Mouse (Mus musculus): ENCODE results near the gene Vps37b. TPM values are rescaled to one million over a fixed set of nuclear protein-coding genes. Genes with fewer than 3 reads are reported as not detected.

Gene Vps37b
- total RNA-seq, 2 experiments from 2014 or later: 46.7 to 50.6 TPM

- peak in 1 of 2 experiments; percentile 68 for DNase-seq (ENCODE audit: low spot score in 2 of 2)
- intact Hi-C loops (cut with DNase I): no loop called here
Observed at GRCm38 (mm10) chr5:124049249-124050045, 17.4 kb upstream of the Vps37b start.

GRCm38 (mm10) chr5:124046741-124047401 is 14.8 kb upstream of the Vps37b start:
- intact Hi-C loops (cut with DNase I): no loop called here
- DNase-seq (ENCODE audit: low spot score in 2 of 2): no peak

- intact Hi-C loops (cut with DNase I): no loop called here
- DNase-seq (ENCODE audit: low spot score in 2 of 2): peak in 1 of 2 experiments; percentile 60
Observed at GRCm38 (mm10) chr5:124045453-124046010, 13.5 kb upstream of the Vps37b start.

- intact Hi-C loops (cut with DNase I): loop anchor here (1.0 kb wide), 1 partner anchor 25 kb away; no protein-coding TSS in a partner anchor
- no peak for DNase-seq (ENCODE audit: low spot score in 2 of 2)
Observed at GRCm38 (mm10) chr5:124043999-124044398, 11.9 kb upstream of the Vps37b start.

GRCm38 (mm10) chr5:124043212-124043978 is 11.3 kb upstream of the Vps37b start:
- peak; percentile 76 to 96 for DNase-seq (ENCODE audit: low spot score in 2 of 2)
- intact Hi-C loops (cut with DNase I): loop anchor here (1.0 kb wide), 1 partner anchor 24 kb away; no protein-coding TSS in a partner anchor

GRCm38 (mm10) chr5:124041097-124041496 is 9.0 kb upstream of the Vps37b start:
- peak in 1 of 2 experiments; percentile 68 for DNase-seq (ENCODE audit: low spot score in 2 of 2)
- intact Hi-C loops (cut with DNase I): no loop called here

- intact Hi-C loops (cut with DNase I): no loop called here
- DNase-seq (ENCODE audit: low spot score in 2 of 2): no peak
Observed at GRCm38 (mm10) chr5:124039602-124040001, 7.5 kb upstream of the Vps37b start.

- intact Hi-C loops (cut with DNase I): no loop called here
Observed at GRCm38 (mm10) chr5:124036836-124037235, 4.8 kb upstream of the Vps37b start.

GRCm38 (mm10) chr5:124036341-124036740 is 4.3 kb upstream of the Vps37b start:
- intact Hi-C loops (cut with DNase I): no loop called here
- no peak for DNase-seq (ENCODE audit: low spot score in 2 of 2)

More at GRCm38 (mm10) chr5:124036836-124037235, 4.8 kb upstream of the Vps37b start:
- DNase-seq (ENCODE audit: low spot score in 2 of 2): no peak

- DNase-seq (ENCODE audit: low spot score in 2 of 2): no peak
- intact Hi-C loops (cut with DNase I): no loop called here
Observed at GRCm38 (mm10) chr5:124035806-124036205, 3.7 kb upstream of the Vps37b start.

- intact Hi-C loops (cut with DNase I): no loop called here
Observed at GRCm38 (mm10) chr5:124035406-124035805, 3.3 kb upstream of the Vps37b start.

GRCm38 (mm10) chr5:124034471-124034870 is 2.4 kb upstream of the Vps37b start:
- no peak for DNase-seq (ENCODE audit: low spot score in 2 of 2)
- intact Hi-C loops (cut with DNase I): no loop called here

More at GRCm38 (mm10) chr5:124035406-124035805, 3.3 kb upstream of the Vps37b start:
- no peak for DNase-seq (ENCODE audit: low spot score in 2 of 2)

GRCm38 (mm10) chr5:124031068-124031955 is 758 bp downstream of the Vps37b start:
- intact Hi-C loops (cut with DNase I): loop anchor here (2.0 kb wide), 1 partner anchor 31 kb away; no protein-coding TSS in a partner anchor
- no peak for DNase-seq (ENCODE audit: low spot score in 2 of 2)

- intact Hi-C loops (cut with DNase I): loop anchor here (2.0 kb wide), 1 partner anchor 30 kb away; no protein-coding TSS in a partner anchor
Observed at GRCm38 (mm10) chr5:124030386-124031067, 1.5 kb downstream of the Vps37b start.

GRCm38 (mm10) chr5:124029220-124030035 is 2.6 kb downstream of the Vps37b start:
- no peak for DNase-seq (ENCODE audit: low spot score in 2 of 2)
- intact Hi-C loops (cut with DNase I): loop anchor here (2.0 kb wide), 1 partner anchor 29 kb away; no protein-coding TSS in a partner anchor

More at GRCm38 (mm10) chr5:124030386-124031067, 1.5 kb downstream of the Vps37b start:
- DNase-seq (ENCODE audit: low spot score in 2 of 2): no peak

GRCm38 (mm10) chr5:124028680-124029079 is 3.4 kb downstream of the Vps37b start:
- intact Hi-C loops (cut with DNase I): no loop called here
- DNase-seq (ENCODE audit: low spot score in 2 of 2): no peak

Measured in left cerebral cortex, postnatal 25 days (tissue).